Mouse (Mus musculus): Measurements from ENCODE around the gene Dlx2.

The Dlx2 gene

DNA sequence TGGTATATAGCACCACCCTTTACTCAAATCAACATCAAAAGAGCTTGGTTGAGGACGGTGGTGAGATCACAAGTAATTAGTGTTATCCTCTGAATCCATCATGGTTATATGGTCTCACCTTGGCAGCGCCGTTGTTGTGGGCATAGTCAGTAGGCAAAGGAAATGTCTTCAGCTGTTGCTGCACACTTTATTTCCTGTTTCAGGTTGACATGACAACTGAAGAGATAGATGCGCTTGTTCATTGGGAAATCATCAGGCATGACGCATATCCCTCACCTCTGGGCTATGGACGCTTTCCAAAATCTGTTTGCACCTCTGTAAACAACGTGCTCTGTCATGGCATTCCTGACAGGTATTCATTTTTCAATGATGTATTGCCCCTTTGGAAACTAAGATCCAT, 35.3 kb downstream of the Dlx2 start:
- no peak for DNase-seq (ENCODE audit: low spot score)

DNA sequence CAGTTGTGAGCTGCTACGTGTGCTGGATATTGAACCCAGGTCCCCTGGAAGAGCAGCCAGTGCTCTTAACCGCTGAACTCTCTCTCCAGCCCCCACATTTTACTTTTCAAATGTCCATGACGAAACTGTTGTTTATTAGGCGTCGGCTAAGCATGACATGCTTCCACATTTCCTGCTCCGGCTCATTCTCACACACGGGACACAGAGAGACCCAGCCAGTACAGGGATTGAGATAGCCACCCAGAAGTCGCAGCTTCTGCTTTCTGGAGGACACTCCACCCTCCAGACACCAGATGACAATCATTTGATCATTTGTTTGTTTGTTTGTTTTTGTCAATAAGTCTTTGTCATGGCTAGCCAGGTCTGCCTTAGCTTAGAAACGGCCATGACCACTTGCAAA, 41.7 kb downstream of the Dlx2 start:
- DNase-seq (ENCODE audit: low spot score), result no peak

DNA sequence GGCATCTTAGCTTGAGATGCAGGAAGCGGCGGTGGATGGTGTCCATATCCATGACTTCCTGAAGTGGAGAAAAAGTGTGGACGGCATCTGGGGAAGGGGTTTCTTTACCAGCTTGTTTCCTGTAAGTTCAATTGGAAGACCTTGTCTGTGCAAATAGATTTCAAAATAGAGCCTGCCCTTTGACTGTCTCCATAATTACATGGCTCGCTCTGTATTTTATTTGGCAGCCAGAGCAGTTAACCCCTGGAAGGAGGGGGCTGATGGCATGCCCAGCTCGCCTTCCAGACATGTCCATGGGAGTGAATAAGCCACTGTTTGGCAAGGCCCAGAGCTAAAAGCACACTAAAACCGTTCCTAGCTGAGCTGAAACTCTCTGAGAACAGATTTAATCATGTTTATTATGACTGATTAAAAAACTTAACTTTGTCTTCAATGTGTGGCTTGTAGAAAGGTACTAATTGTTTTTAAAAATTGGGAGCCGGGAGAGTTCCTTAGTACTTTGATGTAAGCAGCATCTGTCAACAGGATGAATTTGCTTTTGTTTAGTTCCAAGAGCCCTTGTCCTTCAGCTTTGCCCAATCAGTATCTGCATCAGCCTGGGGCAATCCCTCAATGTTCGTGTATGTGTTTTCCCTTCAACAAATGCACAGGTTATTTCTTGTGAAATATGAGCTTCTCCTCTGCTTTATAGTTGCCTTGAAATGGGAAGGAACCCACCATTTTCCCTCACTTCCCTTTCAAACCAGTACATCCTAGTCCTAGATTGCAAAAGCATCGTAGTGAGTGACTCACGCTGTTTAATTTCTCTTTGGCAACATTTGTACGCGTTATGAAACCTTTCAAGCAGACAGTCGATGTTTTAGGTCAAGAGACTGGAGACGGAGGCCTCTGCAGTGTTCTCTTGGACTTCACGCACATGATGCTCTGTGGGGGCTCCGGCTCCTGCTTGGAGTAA, 47.0 kb downstream of the Dlx2 start:
- peak; percentile 16 for DNase-seq (ENCODE audit: low spot score)

DNA sequence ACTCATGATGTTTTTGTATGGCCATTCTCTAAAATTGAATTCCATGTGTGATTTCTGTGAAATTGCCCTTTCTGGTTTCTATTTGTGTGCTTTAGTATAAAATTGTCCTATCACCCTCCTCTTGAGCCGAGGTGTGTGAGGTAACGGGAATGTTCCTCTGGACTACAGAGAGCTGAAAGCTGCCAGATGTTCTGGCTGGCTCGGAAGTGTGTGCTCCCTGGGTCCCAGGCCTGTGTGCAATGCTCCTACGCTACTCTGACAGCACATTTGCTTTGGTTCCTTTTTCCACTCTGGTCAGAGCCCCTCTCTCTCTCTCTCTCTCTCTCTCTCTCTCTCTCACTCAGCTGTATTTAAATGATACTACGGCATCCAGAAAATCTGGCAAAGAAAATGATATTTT, 49.4 kb downstream of the Dlx2 start:
- no peak for DNase-seq (ENCODE audit: low spot score)

DNA sequence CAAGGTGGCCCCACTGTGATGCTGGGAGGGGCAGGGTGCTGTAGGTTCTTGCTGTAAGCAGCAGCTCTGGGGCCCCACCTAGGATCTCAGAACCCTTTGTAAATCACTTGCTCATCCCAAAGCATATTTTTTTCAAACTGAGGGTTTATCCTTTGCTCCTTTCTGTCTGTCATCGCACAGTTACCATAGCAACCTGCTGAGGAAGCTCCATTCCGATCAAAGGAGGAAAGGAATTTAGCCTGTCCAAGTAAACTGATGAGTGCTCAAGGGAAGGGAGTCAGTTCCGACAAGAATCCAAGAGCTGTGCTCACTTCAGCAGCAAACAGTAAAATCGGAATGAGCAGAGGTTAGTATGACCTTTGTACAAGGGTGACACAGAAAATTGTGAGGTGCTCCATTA, 51.6 kb downstream of the Dlx2 start:
- no peak for DNase-seq (ENCODE audit: low spot score)

DNA sequence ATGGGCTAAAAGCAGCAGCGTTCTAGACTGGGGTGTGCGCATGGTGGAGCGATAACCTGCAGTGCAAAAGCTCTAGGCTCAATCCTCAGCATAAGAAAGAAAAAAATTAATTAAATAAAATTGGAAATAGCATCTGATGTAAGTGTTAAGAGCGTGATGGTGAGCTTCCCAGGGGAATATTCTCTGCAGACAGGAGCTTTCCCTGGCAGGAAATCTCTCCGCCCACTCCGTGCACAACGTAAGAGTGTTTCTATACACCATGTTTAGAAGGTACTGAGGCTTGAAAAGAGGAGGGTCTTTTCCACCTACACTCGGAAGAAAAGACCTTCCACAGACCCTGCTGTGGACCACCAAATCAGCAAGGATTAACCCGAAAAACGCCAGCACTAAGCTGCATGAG, 52.1 kb downstream of the Dlx2 start:
- no peak for DNase-seq (ENCODE audit: low spot score)

All from retina, embryonic 14.5 days (tissue).